Mouse (Mus musculus) spleen, adult 2 months (tissue): ENCODE data around the gene Tnrc6a.

Source experiments
- CTCF ChIP-seq: fragments of 200-500 bp; IDR thresholded peaks from 2 replicates; pipeline ENCODE4 v1.5.1; 2011; ENCODE audit warnings: mild to moderate bottlenecking, inconsistent platforms; ENCODE audit not compliant: insufficient read depth, insufficient read length, insufficient replicate concordance; ENCODE audit errors: extremely low read depth
- POLR2A ChIP-seq: fragments of 200-500 bp; IDR thresholded peaks from 2 replicates; pipeline ENCODE4 v1.6.1; 2011; ENCODE audit warnings: low read depth, low read length, inconsistent platforms

DNA sequence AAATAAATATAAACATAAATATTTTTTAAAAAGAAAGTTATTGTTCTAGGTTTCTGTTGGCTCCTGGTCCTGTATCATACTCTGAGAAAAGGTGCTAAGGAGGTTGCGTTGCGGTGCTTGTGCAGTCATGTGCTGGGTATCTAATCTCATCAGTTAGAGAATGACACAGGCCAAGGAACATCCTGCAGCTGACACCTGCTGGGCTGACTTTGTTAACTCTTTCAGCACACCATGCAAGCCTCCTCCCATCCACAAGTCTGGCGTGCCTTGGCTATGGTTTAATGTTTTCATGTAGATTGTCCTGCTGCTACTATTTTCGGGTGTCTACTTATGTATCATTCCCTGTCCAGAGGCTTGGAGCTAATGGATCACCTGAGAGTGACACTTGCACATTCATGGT is 14.3 kb downstream of the Tnrc6a start:
- TF ChIP-seq POLR2A (no peak), CTCF (no peak)
